Mouse (Mus musculus): ENCODE measurements around the gene Nxn.

DNA sequence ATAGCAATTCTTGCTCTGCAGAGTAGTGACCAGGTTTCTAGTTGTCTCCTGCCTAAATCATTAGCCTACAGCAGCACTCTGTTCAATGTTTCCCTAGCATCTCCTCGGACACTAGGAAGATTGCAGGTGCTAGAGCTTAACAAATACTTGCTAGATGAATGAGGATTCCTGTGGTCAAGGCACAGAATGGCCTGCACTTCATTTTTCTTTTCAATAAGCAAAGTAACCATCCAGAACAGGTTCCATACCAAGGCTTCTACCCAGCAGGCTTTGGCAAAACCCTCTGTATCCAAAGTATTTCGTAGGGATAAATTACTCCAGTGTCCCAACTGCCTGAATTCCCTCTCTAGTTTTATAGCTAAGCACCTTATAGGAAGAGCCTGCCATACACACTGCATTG lies 81.0 kb downstream of the Nxn start:
- TF ChIP-seq CTCF (IDR thresholded peaks at IDR 0.05; ENCODE audit: borderline replicate concordance, control insufficient read depth, extremely low read depth, insufficient read depth, low read length, poor library complexity) = no peak
- no peak for TF ChIP-seq POLR2A (IDR thresholded peaks at IDR 0.05; ENCODE audit: control insufficient read depth, extremely low read depth, insufficient read depth, low read length, poor library complexity)

All from thymus, adult 2 months (tissue).